Mouse (Mus musculus): ENCODE results near the gene 1700016C15Rik.

The 1700016C15Rik gene

GRCm38 (mm10) chr1:177716448-177716847 is 13.2 kb upstream of the 1700016C15Rik start:
- DNase-seq (ENCODE audit: inconsistent age in 2 of 2, low spot score in 1 of 2) = no peak

GRCm38 (mm10) chr1:177717057-177717835 is 12.4 kb upstream of the 1700016C15Rik start:
- no peak for DNase-seq (ENCODE audit: inconsistent age in 2 of 2, low spot score in 1 of 2)

GRCm38 (mm10) chr1:177718340-177719028 is 11.1 kb upstream of the 1700016C15Rik start:
- no peak for DNase-seq (ENCODE audit: inconsistent age in 2 of 2, low spot score in 1 of 2)

- DNase-seq (ENCODE audit: inconsistent age in 2 of 2, low spot score in 1 of 2) = no peak
These were observed 10.6 kb upstream of the 1700016C15Rik start for GRCm38 (mm10) chr1:177719029-177719427.

DNA sequence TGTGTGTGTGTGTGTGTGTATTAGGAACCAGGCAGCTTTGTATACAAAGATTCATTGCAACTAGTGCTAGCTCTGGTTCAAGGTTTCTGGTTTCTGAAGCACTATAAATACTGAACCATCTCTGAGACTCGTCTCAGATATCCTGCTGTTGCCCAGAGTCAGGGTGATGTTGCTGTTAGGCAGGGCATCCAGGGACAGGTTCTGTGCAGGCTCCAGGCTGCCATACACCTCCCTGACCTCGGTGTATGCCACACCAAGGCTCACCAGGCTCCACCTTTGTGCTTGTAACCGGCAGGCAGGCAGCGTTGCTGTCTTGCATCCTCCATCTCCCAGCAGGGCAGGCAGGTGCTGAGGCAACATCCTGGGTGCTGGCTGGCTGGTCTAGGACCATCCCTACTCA is 5.8 kb upstream of the 1700016C15Rik start:
- DNase-seq (ENCODE audit: inconsistent age in 2 of 2, low spot score in 1 of 2) = no peak

DNA sequence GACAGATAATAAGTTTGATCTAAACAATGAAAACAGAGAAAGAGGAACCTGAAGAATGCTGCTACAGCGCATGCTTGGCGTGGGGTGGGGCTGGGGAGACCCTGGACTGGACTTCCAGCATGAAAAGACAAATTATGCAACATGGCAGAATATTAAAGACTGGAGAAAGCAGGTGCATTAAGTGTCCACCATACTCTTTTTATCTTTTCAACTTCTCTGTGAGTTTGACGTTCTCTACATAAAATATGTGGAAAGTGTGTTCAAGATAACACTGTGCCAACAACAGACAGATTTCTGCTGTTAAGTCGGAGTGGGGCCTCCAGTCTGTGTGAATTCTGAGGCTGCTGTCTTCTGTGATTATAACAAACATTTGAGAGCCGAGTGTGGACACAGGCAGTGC is 2.7 kb upstream of the 1700016C15Rik start:
- no peak for DNase-seq (ENCODE audit: inconsistent age in 2 of 2, low spot score in 1 of 2)

DNA sequence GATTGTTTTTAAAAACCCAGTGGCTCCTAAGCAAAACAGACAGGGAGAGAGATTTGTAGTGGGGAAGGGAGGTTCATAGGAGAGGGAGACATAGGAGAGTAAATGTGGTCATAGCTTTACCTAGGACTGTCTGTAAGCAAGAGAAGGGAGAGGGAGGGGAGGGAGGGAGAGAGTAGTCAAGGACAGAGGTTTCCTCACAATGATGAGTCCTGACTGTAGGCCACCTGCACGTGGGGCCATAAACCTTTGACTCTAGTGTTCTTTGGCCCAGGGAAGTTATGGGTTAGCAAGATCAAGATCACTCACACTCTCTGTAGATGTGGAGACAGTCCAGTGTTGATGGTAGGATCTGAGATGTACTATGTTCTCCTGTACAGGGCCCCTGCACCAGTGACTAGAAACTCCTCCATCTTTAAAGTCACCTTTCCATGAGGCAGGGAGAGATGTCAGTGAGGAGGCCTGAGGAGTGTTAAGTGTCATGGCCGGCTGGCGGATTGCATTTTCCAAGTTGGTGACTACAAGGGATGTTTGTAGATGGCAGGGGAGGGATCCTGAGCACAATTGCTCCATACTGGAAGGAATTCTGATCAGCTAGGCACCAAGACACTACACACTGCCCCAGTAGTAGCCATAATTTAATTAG is 1.6 kb upstream of the 1700016C15Rik start:
- no peak for DNase-seq (ENCODE audit: inconsistent age in 2 of 2, low spot score in 1 of 2)

GRCm38 (mm10) chr1:177731973-177732372 is 2.4 kb downstream of the 1700016C15Rik start:
- DNase-seq (ENCODE audit: inconsistent age in 2 of 2, low spot score in 1 of 2) = no peak

DNA sequence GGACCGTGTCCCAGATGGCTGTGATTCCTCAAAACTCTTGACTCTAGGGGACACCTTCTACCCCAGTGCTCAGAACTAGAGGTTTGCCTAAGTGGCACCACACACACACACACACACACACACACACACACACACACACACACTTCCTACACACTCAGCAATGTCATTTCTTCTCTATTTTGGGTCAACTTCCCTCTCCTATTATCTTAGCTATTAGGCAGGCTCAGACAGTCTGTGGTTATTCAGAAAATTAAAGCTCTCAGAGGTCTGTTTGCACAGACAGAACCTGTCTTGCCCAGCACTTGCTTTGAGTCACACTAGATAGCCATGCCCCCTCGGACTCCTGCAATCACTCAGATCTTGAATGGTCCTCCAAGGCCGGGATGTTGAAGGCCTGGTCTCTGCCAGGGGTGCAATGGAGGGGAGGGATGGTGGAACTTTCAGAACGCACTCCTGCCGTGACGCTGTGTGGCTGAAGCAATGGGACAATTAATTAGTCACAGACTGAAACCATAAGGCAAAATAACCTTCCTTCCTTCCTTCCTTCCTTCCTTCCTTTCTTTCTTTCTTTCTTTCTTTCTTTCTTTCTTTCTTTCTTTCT is 8.0 kb downstream of the 1700016C15Rik start:
- DNase-seq (ENCODE audit: inconsistent age in 2 of 2, low spot score in 1 of 2) = no peak

DNA sequence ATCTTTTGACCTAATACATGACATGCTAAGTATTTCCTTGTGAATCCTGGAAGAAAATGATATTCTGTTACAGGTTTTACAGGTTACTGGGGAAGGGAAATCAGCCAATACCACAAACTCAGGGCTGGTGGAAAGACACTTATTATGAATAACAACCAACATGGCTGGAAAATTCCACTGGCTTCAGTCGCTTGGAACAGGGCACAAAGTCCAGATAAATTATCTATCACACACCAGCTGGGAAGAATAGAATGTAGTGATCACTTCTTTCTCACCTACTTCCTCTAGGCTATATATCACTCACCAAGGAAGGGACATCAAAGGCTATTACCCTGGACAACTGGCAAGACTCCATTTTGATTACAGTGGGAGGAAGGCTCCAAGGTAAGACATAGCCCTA is 11.1 kb downstream of the 1700016C15Rik start:
- no peak for DNase-seq (ENCODE audit: inconsistent age in 2 of 2, low spot score in 1 of 2)

DNA sequence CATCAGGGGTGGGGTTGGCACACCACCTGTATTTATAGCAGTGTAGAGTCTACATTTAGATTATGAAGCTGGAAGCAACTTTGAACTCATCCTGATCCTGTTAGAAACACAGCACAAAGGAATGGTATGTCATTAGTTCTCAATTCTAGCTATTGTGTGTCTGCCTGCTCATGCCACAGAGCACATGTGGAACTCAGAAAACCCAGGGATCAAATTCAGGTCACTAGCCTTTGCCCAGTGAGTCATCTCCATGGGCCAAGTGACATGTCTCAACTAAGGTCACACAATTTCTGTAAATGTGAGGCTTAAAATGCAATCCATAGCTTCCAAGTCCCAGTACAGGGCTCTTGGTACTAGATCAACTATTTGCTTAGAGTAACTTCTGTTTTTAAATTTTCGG is 12.5 kb downstream of the 1700016C15Rik start:
- DNase-seq (ENCODE audit: inconsistent age in 2 of 2, low spot score in 1 of 2) = peak in 1 of 2 experiments; percentile 65

GRCm38 (mm10) chr1:177744521-177745325 is 15.1 kb downstream of the 1700016C15Rik start:
- no peak for DNase-seq (ENCODE audit: inconsistent age in 2 of 2, low spot score in 1 of 2)

GRCm38 (mm10) chr1:177747869-177748540 is 18.4 kb downstream of the 1700016C15Rik start:
- DNase-seq (ENCODE audit: inconsistent age in 2 of 2, low spot score in 1 of 2) = no peak

DNA sequence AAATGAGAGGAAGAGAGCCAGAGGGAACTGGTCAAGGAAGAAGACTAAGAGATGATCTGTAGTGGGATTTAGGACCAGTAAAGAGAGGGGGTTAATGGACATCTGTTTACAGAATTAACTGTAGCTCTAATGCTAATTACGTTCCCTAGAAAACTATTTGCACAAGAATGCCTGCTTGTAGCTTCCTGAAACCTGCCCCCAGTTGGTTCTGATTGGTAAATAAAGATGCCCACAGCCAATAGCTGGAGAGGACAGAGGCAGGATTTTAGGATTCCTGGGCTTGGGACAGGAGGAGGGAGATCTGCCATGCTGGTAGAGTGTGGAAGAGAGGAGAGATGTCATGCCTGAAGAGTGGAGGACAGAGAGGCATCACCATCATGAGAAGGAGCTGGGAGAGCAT is 23.9 kb downstream of the 1700016C15Rik start:
- no peak for DNase-seq (ENCODE audit: inconsistent age in 2 of 2, low spot score in 1 of 2)

DNA sequence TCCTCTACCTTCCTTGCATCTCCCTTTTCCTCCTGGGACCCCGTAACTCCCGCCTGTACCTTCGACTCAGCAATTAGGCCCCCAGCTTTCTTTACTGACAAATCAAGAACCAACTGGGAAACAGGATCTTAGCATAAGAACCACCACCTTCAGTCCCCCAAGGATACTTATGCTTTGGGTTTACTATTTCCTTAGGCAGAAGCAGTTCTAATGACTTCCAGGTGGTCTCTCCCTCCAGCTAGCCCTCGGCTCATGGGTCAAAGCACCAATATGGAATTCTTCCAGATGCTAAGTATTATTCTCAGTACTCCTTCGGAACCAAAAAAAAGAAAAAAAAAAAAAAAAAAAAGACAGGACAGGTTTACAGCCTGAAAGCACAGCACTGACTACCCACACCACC is 27.6 kb downstream of the 1700016C15Rik start:
- no peak for DNase-seq (ENCODE audit: inconsistent age in 2 of 2, low spot score in 1 of 2)

GRCm38 (mm10) chr1:177768931-177769330 is 39.3 kb downstream of the 1700016C15Rik start:
- DNase-seq (ENCODE audit: inconsistent age in 2 of 2, low spot score in 1 of 2) = no peak

DNA sequence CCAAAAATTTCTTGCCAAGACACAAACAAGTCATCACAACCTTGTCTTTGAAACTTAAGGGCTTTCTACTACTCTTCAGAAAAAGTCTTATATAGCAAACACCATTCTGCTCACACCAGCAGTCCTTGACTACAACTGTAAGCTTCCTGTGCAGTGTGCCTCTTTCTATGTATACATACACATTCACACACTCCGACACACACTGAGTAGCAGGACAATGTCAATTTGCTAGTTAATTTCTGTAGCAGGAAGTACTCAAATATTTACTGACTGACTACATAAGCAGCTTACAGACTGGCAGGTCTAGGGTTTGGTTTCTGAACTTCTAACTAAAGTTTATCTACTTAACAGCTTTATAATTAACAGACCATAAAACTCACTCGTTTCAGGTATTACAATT is 47.8 kb downstream of the 1700016C15Rik start:
- no peak for DNase-seq (ENCODE audit: inconsistent age in 2 of 2, low spot score in 1 of 2)

- DNase-seq (ENCODE audit: inconsistent age in 2 of 2, low spot score in 1 of 2) = no peak
These were observed 63.2 kb downstream of the 1700016C15Rik start for GRCm38 (mm10) chr1:177792835-177793234.

DNA sequence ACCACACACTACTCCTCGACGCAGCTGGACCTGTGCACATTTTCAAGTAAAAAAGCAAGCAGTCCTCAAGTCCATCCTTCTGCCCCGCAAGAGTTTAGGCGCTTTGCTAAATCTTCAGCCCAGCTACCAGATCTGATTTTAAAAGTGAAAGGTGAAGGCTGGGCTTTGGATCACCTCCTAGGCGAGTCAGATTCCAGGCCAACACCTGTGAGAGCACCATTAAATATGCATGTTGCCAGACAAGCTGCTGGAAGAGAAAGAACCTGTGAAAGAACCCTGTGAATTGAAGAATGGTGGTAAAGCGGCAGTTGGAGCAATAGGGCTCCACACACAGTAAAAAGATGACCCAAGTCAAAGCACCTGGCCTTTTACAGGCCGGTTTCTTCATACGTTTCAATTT is 65.3 kb downstream of the 1700016C15Rik start:
- peak; percentile 18 to 74 for DNase-seq (ENCODE audit: inconsistent age in 2 of 2, low spot score in 1 of 2)
